ENCODE assay signal across 10 mouse cellular contexts in the genomic region with DNA sequence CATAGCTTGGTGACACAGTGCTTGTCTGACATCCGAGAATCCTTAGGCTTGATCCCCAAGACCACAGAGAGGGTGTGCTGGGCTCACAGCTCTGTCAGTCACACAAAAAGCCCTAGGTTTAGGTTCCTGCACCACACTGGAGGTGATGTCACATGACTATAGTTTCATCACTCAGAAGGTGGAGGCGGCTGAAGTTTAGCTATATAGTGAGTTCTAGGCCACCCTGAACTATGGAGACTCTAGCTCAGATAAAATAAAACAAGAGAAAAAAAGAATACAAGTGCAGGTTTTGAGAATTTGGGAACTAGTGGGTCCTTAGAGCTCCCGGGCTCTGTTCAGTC. TPM values are rescaled to one million over a fixed set of nuclear protein-coding genes. Genes with fewer than 3 reads are reported as not detected.
DNase-seq lines count a peak whose midpoint lies in the region; ATAC-seq and TF ChIP-seq lines count a peak whose summit lies in the region.
"Had no signal": no experiment of that assay in that cellular context is flagged by ENCODE, and none has a peak within 500 bp of the region (broad histone marks: within the 10 kb centered on the region; RNA-seq: fewer than 3 reads in every experiment).

No protein-coding gene starts in this region.

- H3K4me1 ChIP-seq in kidney, embryonic 16.5 days (ENCODE audit: insufficient read depth, low read length) = peaks cover 20% of the 10 kb centered on the region
- peaks cover 45% of the 10 kb centered on the region for H3K4me1 ChIP-seq in G1E (ENCODE audit: insufficient read depth, low read depth, low read length)
- H3K4me1 ChIP-seq in embryonic facial prominence, embryonic 12.5 days = peaks cover 18% of the 10 kb centered on the region
- peaks cover 81% of the 10 kb centered on the region for H3K4me1 ChIP-seq in megakaryocyte, embryonic 14.5 days
- H3K4me1 ChIP-seq: neural tube, embryonic 15.5 days had no signal

- 78% methylated on average over 3 of the region's 3 CpGs for WGBS in kidney, embryonic 16.5 days
- 82% methylated on average over 3 of the region's 3 CpGs for WGBS in embryonic facial prominence, embryonic 12.5 days

- no peaks in the 10 kb centered on the region for H3K36me3 ChIP-seq in kidney, embryonic 16.5 days (ENCODE audit: insufficient read depth, low read length)
- peaks cover 11% of the 10 kb centered on the region for H3K36me3 ChIP-seq in G1E (replicated peaks)
- H3K36me3 ChIP-seq in embryonic facial prominence, embryonic 12.5 days = no peaks in the 10 kb centered on the region
- peaks cover 29% of the 10 kb centered on the region for H3K36me3 ChIP-seq in megakaryocyte, embryonic 14.5 days (replicated peaks; ENCODE audit: low read length)
- H3K36me3 ChIP-seq: neural tube, embryonic 15.5 days had no signal

- peak overlapping the region; percentile 81 for H3K27ac ChIP-seq in kidney, embryonic 16.5 days (ENCODE audit: low read length)
- H3K27ac ChIP-seq in embryonic facial prominence, embryonic 12.5 days = peak overlapping the region; percentile 20; the same call in 1 of the 2 replicates
- H3K27ac ChIP-seq: neural tube, embryonic 15.5 days had no signal

- DNase-seq in kidney, adult 11 months = no peak
- DNase-seq in G1E (ENCODE audit: low spot score) = no peak
- DNase-seq in left cerebral cortex, adult 8-10 months (ENCODE audit: low spot score in 2 of 2) = no peak
- DNase-seq: cerebellum, adult 9-11 months; kidney, postnatal 4 days had no signal

- no peak for TF ChIP-seq CTCF in G1E (IDR thresholded peaks at IDR 0.05; ENCODE audit: low read depth, low read length)

- H3K4me2 ChIP-seq in kidney, embryonic 16.5 days (replicated peaks; ENCODE audit: low read depth, low read length) = no peak overlapping the region
- no peak overlapping the region for H3K4me2 ChIP-seq in embryonic facial prominence, embryonic 12.5 days (replicated peaks)
- H3K4me2 ChIP-seq: neural tube, embryonic 15.5 days had no signal

- no peak overlapping the region for H3K4me3 ChIP-seq in kidney, embryonic 16.5 days (ENCODE audit: low read length)
- peak overlapping the region; percentile 11; the same call in 1 of the 2 replicates for H3K4me3 ChIP-seq in G1E (ENCODE audit: low read depth, low read length)
- H3K4me3 ChIP-seq in embryonic facial prominence, embryonic 12.5 days = no peak overlapping the region
- peak overlapping the region; percentile 76 for H3K4me3 ChIP-seq in megakaryocyte, embryonic 14.5 days (replicated peaks)
- H3K4me3 ChIP-seq: neural tube, embryonic 15.5 days had no signal

- no peaks in the 10 kb centered on the region for H3K9me3 ChIP-seq in kidney, embryonic 16.5 days (ENCODE audit: low read length)
- no peaks in the 10 kb centered on the region for H3K9me3 ChIP-seq in G1E (replicated peaks)
- no peaks in the 10 kb centered on the region for H3K9me3 ChIP-seq in embryonic facial prominence, embryonic 12.5 days
- no peaks in the 10 kb centered on the region for H3K9me3 ChIP-seq in megakaryocyte, embryonic 14.5 days
- H3K9me3 ChIP-seq: neural tube, embryonic 15.5 days had no signal

- no peaks in the 10 kb centered on the region for H3K27me3 ChIP-seq in kidney, embryonic 16.5 days (ENCODE audit: insufficient read depth, low read length)
- H3K27me3 ChIP-seq in G1E (ENCODE audit: insufficient read depth, low read length) = no peaks in the 10 kb centered on the region
- H3K27me3 ChIP-seq in embryonic facial prominence, embryonic 12.5 days = no peaks in the 10 kb centered on the region
- H3K27me3 ChIP-seq in megakaryocyte, embryonic 14.5 days (replicated peaks) = no peaks in the 10 kb centered on the region
- H3K27me3 ChIP-seq: neural tube, embryonic 15.5 days had no signal

- no peak for ATAC-seq in kidney, embryonic 16.5 days (ENCODE audit: low FRiP score, low TSS enrichment)
- no peak for ATAC-seq in G1E (ENCODE audit: extremely low read depth, insufficient number of reproducible peaks, low FRiP score, poor library complexity, severe bottlenecking)
- no peak for ATAC-seq in embryonic facial prominence, embryonic 12.5 days (ENCODE audit: insufficient number of reproducible peaks, insufficient read depth, low FRiP score, low TSS enrichment)
- ATAC-seq in frontal cortex, adult (ENCODE audit: low TSS enrichment) = no peak

- H3K9ac ChIP-seq in kidney, embryonic 16.5 days (replicated peaks; ENCODE audit: low read length) = 0 out of 2 replicates have a peak overlapping the region, but pooled peaks have one; percentile 2
- no peak overlapping the region for H3K9ac ChIP-seq in embryonic facial prominence, embryonic 12.5 days
- H3K9ac ChIP-seq: neural tube, embryonic 15.5 days had no signal

RNA-seq across cellular contexts. Expression of a gene that starts 7.6 kb away (rescaled TPM):
- 23.7 and 38.1 TPM in 2 replicates for polyA plus RNA-seq in kidney, embryonic 16.5 days (2015; fragmentation: Nextera tagmentation; extraction: Ambion mirVana)
- total RNA-seq in G1E (2014; fragmentation: Nextera tagmentation) (296 and 335 TPM in 2 replicates), G1E (2017) (263 and 280 TPM in 2 replicates)
- 264 and 420 TPM in 2 replicates for polyA plus RNA-seq in G1E (2012)
- 69.8 and 74.0 TPM in 2 replicates for polyA plus RNA-seq in embryonic facial prominence, embryonic 12.5 days (2016; fragmentation: Nextera tagmentation; extraction: Ambion mirVana)
- polyA plus RNA-seq in megakaryocyte, embryonic 14.5 days (2012; ENCODE audit: insufficient read depth, low replicate concordance) = 222 and 245 TPM in 2 replicates
- total RNA-seq in left cerebral cortex, adult 8-10 months (2022) = 10 to 100 TPM; 47.2 to 59.6 (median 54.3) TPM

RNA-seq across cellular contexts. Expression of a gene that starts 26.2 kb away (rescaled TPM):
- polyA plus RNA-seq in kidney, embryonic 16.5 days (2015; fragmentation: Nextera tagmentation; extraction: Ambion mirVana) = 76.4 and 78.6 TPM in 2 replicates
- total RNA-seq in G1E (2014; fragmentation: Nextera tagmentation) = 99.9 and 104 TPM in 2 replicates
- total RNA-seq in G1E (2017) = 109 and 133 TPM in 2 replicates
- polyA plus RNA-seq in G1E (2012) = 19.2 and 20.4 TPM in 2 replicates
- 85.4 and 85.7 TPM in 2 replicates for polyA plus RNA-seq in embryonic facial prominence, embryonic 12.5 days (2016; fragmentation: Nextera tagmentation; extraction: Ambion mirVana)
- polyA plus RNA-seq in megakaryocyte, embryonic 14.5 days (2012; ENCODE audit: insufficient read depth, low replicate concordance) = 21.1 and 41.0 TPM in 2 replicates
- total RNA-seq in left cerebral cortex, adult 8-10 months (2022) = 100 to 1,000 TPM; 322 to 333 (median 327) TPM

RNA-seq across cellular contexts. Expression of a gene that starts 36.7 kb away (rescaled TPM):
- polyA plus RNA-seq in kidney, embryonic 16.5 days (2015; fragmentation: Nextera tagmentation; extraction: Ambion mirVana) = 3.8 and 3.9 TPM in 2 replicates
- total RNA-seq in G1E (2014; fragmentation: Nextera tagmentation) = not detected in 2 replicates
- total RNA-seq in G1E (2017) = 0.06 and 0.11 TPM in 2 replicates
- 0.01 TPM in 1 of 2 replicates, not detected in the other for polyA plus RNA-seq in G1E (2012)
- 1.5 and 1.6 TPM in 2 replicates for polyA plus RNA-seq in embryonic facial prominence, embryonic 12.5 days (2016; fragmentation: Nextera tagmentation; extraction: Ambion mirVana)
- polyA plus RNA-seq in megakaryocyte, embryonic 14.5 days (2012; ENCODE audit: insufficient read depth, low replicate concordance) = 0.83 TPM in 1 of 2 replicates, not detected in the other
- 10 to 100 TPM in 3 of 4 experiments, 1 to 10 TPM in 1; 9.4 to 12.9 (median 11.4) TPM for total RNA-seq in left cerebral cortex, adult 8-10 months (2022)

Comparison
In these comparisons a context has a peak if more than half of its experiments do, and no peak if none do; other contexts are left out.
1. H3K4me3 ChIP-seq: peak in G1E (single experiment) and megakaryocyte, embryonic 14.5 days (single experiment); none in kidney, embryonic 16.5 days (single experiment) and embryonic facial prominence, embryonic 12.5 days (single experiment).